12 mouse cellular contexts compared by ENCODE assay signal in genomic region chr15:84301641-84302420, GRCm38 (mm10). TPM values are rescaled to one million over a fixed set of nuclear protein-coding genes. Genes with fewer than 3 reads are reported as not detected.
DNase-seq lines count a peak whose midpoint lies in the region; ATAC-seq and TF ChIP-seq lines count a peak whose summit lies in the region.
"Had no signal": no experiment of that assay in that cellular context is flagged by ENCODE, and none has a peak within 500 bp of the region (broad histone marks: within the 10 kb centered on the region; RNA-seq: fewer than 3 reads in every experiment).

No protein-coding gene starts in this region.

- no peak overlapping the region for H3K4me3 ChIP-seq in layer of hippocampus, adult 2 months
- no peak overlapping the region for H3K4me3 ChIP-seq in forebrain, embryonic 14.5 days (ENCODE audit: low read depth, low read length)
- H3K4me3 ChIP-seq in limb, embryonic 13.5 days, result no peak overlapping the region
- no peak overlapping the region for H3K4me3 ChIP-seq in stomach, embryonic 14.5 days (ENCODE audit: low read depth, low read length)
- H3K4me3 ChIP-seq: left cerebral cortex, adult 2 months had no signal

- WGBS in forebrain, embryonic 14.5 days, result 7% methylated on average over 8 of the region's 8 CpGs
- 40% methylated on average over 8 of the region's 8 CpGs for WGBS in limb, embryonic 13.5 days
- 48% methylated on average over 8 of the region's 8 CpGs for WGBS in stomach, embryonic 14.5 days

- H3K4me2 ChIP-seq in forebrain, embryonic 14.5 days (ENCODE audit: low read length), result no peak overlapping the region
- 0 out of 2 replicates have a peak overlapping the region, but pooled peaks have one; percentile 11 for H3K4me2 ChIP-seq in limb, embryonic 13.5 days (replicated peaks)
- H3K4me2 ChIP-seq in stomach, embryonic 14.5 days (replicated peaks; ENCODE audit: low read depth, low read length), result no peak overlapping the region

- 0 out of 2 replicates have a peak overlapping the region, but pooled peaks have one; percentile 14 for H3K9ac ChIP-seq in forebrain, embryonic 14.5 days (ENCODE audit: low read length)
- H3K9ac ChIP-seq in limb, embryonic 13.5 days, result peak overlapping the region; percentile 39; the same call in 1 of the 2 replicates
- H3K9ac ChIP-seq in stomach, embryonic 14.5 days (replicated peaks; ENCODE audit: low read depth, low read length), result no peak overlapping the region
- H3K9ac ChIP-seq: liver, embryonic 14.5 days had no signal

- no peak for DNase-seq in layer of hippocampus, adult 2 months (ENCODE audit: low spot score in 2 of 2)
- DNase-seq in layer of hippocampus, postnatal 10 days (ENCODE audit: low spot score in 2 of 2), result no peak
- DNase-seq in forebrain, embryonic 14.5 days (ENCODE audit: low spot score), result peak; percentile 86
- DNase-seq in adrenal gland, postnatal 14 days, result no peak
- DNase-seq in right cerebral cortex, postnatal 4 days, result no peak
- no peak for DNase-seq in urinary bladder, postnatal 36 days (ENCODE audit: low spot score in 2 of 2)

- TF ChIP-seq CTCF in layer of hippocampus, adult 2 months (conservative IDR thresholded peaks at IDR 0.05), result no peak

- no peaks in the 10 kb centered on the region for H3K36me3 ChIP-seq in forebrain, embryonic 14.5 days (ENCODE audit: control insufficient read depth, insufficient read depth, low read length)
- H3K36me3 ChIP-seq in limb, embryonic 13.5 days, result no peaks in the 10 kb centered on the region
- no peaks in the 10 kb centered on the region for H3K36me3 ChIP-seq in stomach, embryonic 14.5 days (ENCODE audit: control insufficient read depth, insufficient read depth, low read length)

- no peaks in the 10 kb centered on the region for H3K27me3 ChIP-seq in forebrain, embryonic 14.5 days (replicated peaks; ENCODE audit: control insufficient read depth, insufficient read depth, low read length)
- peaks cover 20% of the 10 kb centered on the region for H3K27me3 ChIP-seq in limb, embryonic 13.5 days
- H3K27me3 ChIP-seq in stomach, embryonic 14.5 days (ENCODE audit: control insufficient read depth, insufficient read depth, low read length), result no peaks in the 10 kb centered on the region

- peak; percentile 55 for ATAC-seq in forebrain, embryonic 14.5 days
- no peak for ATAC-seq in limb, embryonic 13.5 days (ENCODE audit: low FRiP score, low read depth)
- ATAC-seq in stomach, embryonic 14.5 days (ENCODE audit: insufficient number of reproducible peaks, insufficient read depth, low FRiP score, low read depth), result no peak
- ATAC-seq: CD4-positive, CD25-positive, alpha-beta regulatory T cell, adult 4 months; Patski had no signal

- peak overlapping the region; percentile 85 for H3K27ac ChIP-seq in layer of hippocampus, adult 2 months
- H3K27ac ChIP-seq in forebrain, embryonic 14.5 days (ENCODE audit: low read depth, low read length), result peak overlapping the region; percentile 78
- peak overlapping the region; percentile 39; the same call in 1 of the 2 replicates for H3K27ac ChIP-seq in limb, embryonic 13.5 days
- H3K27ac ChIP-seq in stomach, embryonic 14.5 days (ENCODE audit: low read length), result 0 out of 2 replicates have a peak overlapping the region, but pooled peaks have one; percentile 15
- H3K27ac ChIP-seq: left cerebral cortex, adult 2 months; liver, embryonic 14.5 days had no signal

- peaks cover 63% of the 10 kb centered on the region for H3K4me1 ChIP-seq in forebrain, embryonic 14.5 days (ENCODE audit: control insufficient read depth, insufficient read depth, low read length)
- peaks cover 65% of the 10 kb centered on the region for H3K4me1 ChIP-seq in limb, embryonic 13.5 days
- peaks cover 39% of the 10 kb centered on the region for H3K4me1 ChIP-seq in stomach, embryonic 14.5 days (ENCODE audit: control insufficient read depth, insufficient read depth, low read length)

- no peaks in the 10 kb centered on the region for H3K9me3 ChIP-seq in forebrain, embryonic 14.5 days (replicated peaks; ENCODE audit: control insufficient read depth, low read length)
- no peaks in the 10 kb centered on the region for H3K9me3 ChIP-seq in limb, embryonic 13.5 days
- H3K9me3 ChIP-seq in stomach, embryonic 14.5 days (ENCODE audit: control insufficient read depth, low read depth, low read length), result no peaks in the 10 kb centered on the region

RNA-seq across cellular contexts. Expression of gene Parvg, which starts 22.0 kb away (rescaled TPM):
- total RNA-seq in layer of hippocampus, adult 2 months (2021), result 10 to 100 TPM; 20.9 to 26.6 TPM
- 1 to 10 TPM; 6.6 to 9.6 TPM for total RNA-seq in layer of hippocampus, postnatal 10 days (2021)
- polyA plus RNA-seq in forebrain, embryonic 14.5 days (2014; fragmentation: Nextera tagmentation; extraction: Ambion mirVana), result 0.90 and 1.2 TPM in 2 replicates
- 1.6 and 2.0 TPM in 2 replicates for polyA plus RNA-seq in limb, embryonic 13.5 days (2015; fragmentation: Nextera tagmentation; extraction: Ambion mirVana)
- polyA plus RNA-seq in stomach, embryonic 14.5 days (2014; fragmentation: Nextera tagmentation; extraction: Ambion mirVana), result 2.0 and 2.4 TPM in 2 replicates
- 1.3 and 6.9 TPM in 2 replicates for total RNA-seq in adrenal gland, postnatal 14 days (2021)
- polyA plus RNA-seq: Patski had no signal

Comparison
In these comparisons a context has a peak if more than half of its experiments do, and no peak if none do; other contexts are left out.
1. H3K27ac ChIP-seq: peak in every context shown above with its lines; median percentile 85 in layer of hippocampus, adult 2 months; 78 in forebrain, embryonic 14.5 days; 39 in limb, embryonic 13.5 days; 15 in stomach, embryonic 14.5 days.